Mouse (Mus musculus) layer of hippocampus, adult 9-11 months (tissue): ENCODE measurements at regions not wholly inside any gene's neighbourhood (a gene's known extent, or its start where the extent isn't known, plus 50 kb on each side); places are given as distances from the start of the nearest gene placed in this dataset.

ENCODE experiments used
- DNase-seq: peaks from one replicate; pipeline ENCODE4 v3.0.0; 2022

GRCm38 (mm10) chr11:89932231-89932865 is 70.3 kb downstream of the Pctp start:
- peak; percentile 18 for DNase-seq

GRCm38 (mm10) chr11:89929115-89929988 is 73.3 kb downstream of the Pctp start:
- no peak for DNase-seq

- DNase-seq = no peak
Observed at GRCm38 (mm10) chr11:89927483-89928156, 75.1 kb downstream of the Pctp start.

- no peak for DNase-seq
Observed at GRCm38 (mm10) chr11:89922551-89922950, 80.1 kb downstream of the Pctp start.

GRCm38 (mm10) chr11:89921146-89921545 is 81.5 kb downstream of the Pctp start:
- peak; percentile 20 for DNase-seq

- DNase-seq = no peak
Observed at GRCm38 (mm10) chr11:89915795-89916194, 86.9 kb downstream of the Pctp start.

- DNase-seq = no peak
Observed at GRCm38 (mm10) chr11:89914577-89914976, 88.1 kb downstream of the Pctp start.

- DNase-seq = no peak
Observed at GRCm38 (mm10) chr11:89901241-89901740, 101.4 kb downstream of the Pctp start.

- DNase-seq = no peak
Observed at GRCm38 (mm10) chr11:89898516-89898915, 104.2 kb downstream of the Pctp start.

GRCm38 (mm10) chr11:89896854-89897253 is 105.8 kb downstream of the Pctp start:
- DNase-seq = peak; percentile 2

- DNase-seq = no peak
Observed at GRCm38 (mm10) chr11:89871587-89871986, 94.1 kb upstream of the Ankfn1 start.

GRCm38 (mm10) chr11:89867575-89867974 is 90.1 kb upstream of the Ankfn1 start:
- peak; percentile 30 for DNase-seq

GRCm38 (mm10) chr11:89856184-89856769 is 78.8 kb upstream of the Ankfn1 start:
- DNase-seq = no peak

GRCm38 (mm10) chr11:89841853-89842252 is 64.4 kb upstream of the Ankfn1 start:
- no peak for DNase-seq

- DNase-seq = no peak
Observed at GRCm38 (mm10) chr11:89839671-89840327, 62.3 kb upstream of the Ankfn1 start.

- no peak for DNase-seq
Observed at GRCm38 (mm10) chr11:89837995-89838394, 60.5 kb upstream of the Ankfn1 start.

- DNase-seq = no peak
Observed at GRCm38 (mm10) chr11:89836897-89837296, 59.4 kb upstream of the Ankfn1 start.

GRCm38 (mm10) chr11:89834068-89834467 is 56.6 kb upstream of the Ankfn1 start:
- no peak for DNase-seq

- DNase-seq = no peak
Observed at GRCm38 (mm10) chr11:89831577-89832110, 54.2 kb upstream of the Ankfn1 start.
